Mouse (Mus musculus) forebrain, embryonic 16.5 days (tissue): ENCODE measurements around the gene Gucy1b1. TPM values are rescaled to one million over a fixed set of nuclear protein-coding genes. Genes with fewer than 3 reads are reported as not detected.

ENCODE experiments used
- ATAC-seq: fragments of 200-750 bp; cut with Nextera tagmentation; 2 replicates; pipeline ENCODE4 v1.8.0; 2017; ENCODE audit warnings: mild to moderate bottlenecking, moderate library complexity
- H3K27ac ChIP-seq: fragments of 300-500 bp; sonication (generic); 2 replicates; pipeline ENCODE4 v1.5.1; 2014; ENCODE audit warnings: low read length, control low read depth
- H3K27me3 ChIP-seq: fragments of 300-500 bp; sonication (generic); replicated peaks from 2 replicates; pipeline ENCODE4 v1.6.1; 2014; ENCODE audit warnings: low read length; ENCODE audit not compliant: control insufficient read depth, insufficient read depth
- H3K36me3 ChIP-seq: fragments of 300-500 bp; sonication (generic); 2 replicates; pipeline ENCODE4 v1.6.1; 2014; ENCODE audit not compliant: control insufficient read depth, insufficient read depth
- H3K4me1 ChIP-seq: fragments of 300-500 bp; sonication (generic); replicated peaks from 2 replicates; pipeline ENCODE4 v1.6.1; 2014; ENCODE audit warnings: low read length; ENCODE audit not compliant: control insufficient read depth, insufficient read depth
- H3K4me2 ChIP-seq: fragments of 300-500 bp; sonication (generic); 2 replicates; pipeline ENCODE4 v1.6.1; 2014; ENCODE audit warnings: mild to moderate bottlenecking, low read length, control low read depth
- H3K4me3 ChIP-seq: fragments of 300-500 bp; sonication (generic); replicated peaks from 2 replicates; pipeline ENCODE4 v1.5.1; 2014; ENCODE audit warnings: mild to moderate bottlenecking, low read length, control low read depth
- H3K9ac ChIP-seq: fragments of 300-500 bp; sonication (generic); replicated peaks from 2 replicates; pipeline ENCODE4 v1.6.1; 2014; ENCODE audit warnings: low read depth, low read length, control low read depth
- H3K9me3 ChIP-seq: fragments of 300-500 bp; sonication (generic); 2 replicates; pipeline ENCODE4 v1.6.1; 2016; ENCODE audit warnings: low read length; ENCODE audit not compliant: control insufficient read depth
- WGBS: fragments of 180-500 bp; shearing (Covaris S2); extraction: QIAGEN DNeasy Blood & Tissue Kit; methylation state at CpG from one replicate; pipeline ENCODE4 v1.1.7; 2014; 5-methylcytosine and 5-hydroxymethylcytosine counted together
- polyA plus RNA-seq: library from polyadenylated mRNA; unstranded; fragments of >200 nt; fragmentation: Nextera tagmentation; extraction: Ambion mirVana; gene quantifications from 2 replicates; pipeline ENCODE4 v1.2.1, GENCODE M21; 2015

Gucy1b1 gene
- polyA plus RNA-seq, 1 experiment from 2014 or later: 79.4 TPM

- Histone ChIP-seq H3K9ac (no peak overlapping the region), H3K27ac (no peak overlapping the region), H3K4me3 (no peak overlapping the region), H3K27me3 (no peaks in the 10 kb centered on the region), H3K4me2 (no peak overlapping the region), H3K36me3 (no peaks in the 10 kb centered on the region), H3K9me3 (no peaks in the 10 kb centered on the region), H3K4me1 (peaks cover under 1% of the 10 kb centered on the region; the same call in 1 of the 2 replicates)
- no peak for ATAC-seq
- WGBS: 75% methylated on average over 5 of the region's 5 CpGs
These were observed 6.7 kb downstream of the Gucy1b1 start for GRCm38 (mm10) chr3:82067830-82068229.

GRCm38 (mm10) chr3:82061402-82062180 is 12.9 kb downstream of the Gucy1b1 start:
- 56% methylated on average over 9 of the region's 9 CpGs for WGBS
- no peak overlapping the region for H3K27ac ChIP-seq
- ATAC-seq: no peak
- H3K4me1 ChIP-seq: no peaks in the 10 kb centered on the region; the same call in 1 of the 2 replicates
- no peaks in the 10 kb centered on the region for H3K9me3 ChIP-seq
- peaks cover 2% of the 10 kb centered on the region; the same call in 1 of the 2 replicates for H3K36me3 ChIP-seq
- no peak overlapping the region for H3K4me2 ChIP-seq
- no peak overlapping the region for H3K9ac ChIP-seq
- no peak overlapping the region for H3K4me3 ChIP-seq
- no peaks in the 10 kb centered on the region for H3K27me3 ChIP-seq

GRCm38 (mm10) chr3:82057201-82057600 is 17.3 kb downstream of the Gucy1b1 start:
- no peak overlapping the region for H3K4me2 ChIP-seq
- H3K27me3 ChIP-seq: no peaks in the 10 kb centered on the region
- 56% methylated on average over 5 of the region's 5 CpGs for WGBS
- H3K9ac ChIP-seq: no peak overlapping the region
- H3K9me3 ChIP-seq: no peaks in the 10 kb centered on the region
- H3K4me1 ChIP-seq: peaks cover 3% of the 10 kb centered on the region
- H3K27ac ChIP-seq: no peak overlapping the region
- peaks cover 2% of the 10 kb centered on the region; the same call in 1 of the 2 replicates for H3K36me3 ChIP-seq
- ATAC-seq: no peak
- H3K4me3 ChIP-seq: no peak overlapping the region

- Histone ChIP-seq H3K9me3 (no peaks in the 10 kb centered on the region), H3K27me3 (no peaks in the 10 kb centered on the region), H3K9ac (no peak overlapping the region), H3K27ac (no peak overlapping the region), H3K4me2 (no peak overlapping the region), H3K4me3 (no peak overlapping the region), H3K4me1 (peaks cover 7% of the 10 kb centered on the region), H3K36me3 (peaks cover 2% of the 10 kb centered on the region; the same call in 1 of the 2 replicates)
- WGBS: 69% methylated on average over 5 of the region's 5 CpGs
- ATAC-seq: no peak
These were observed 20.1 kb downstream of the Gucy1b1 start for GRCm38 (mm10) chr3:82054283-82054974.

- H3K27ac ChIP-seq: peak overlapping the region; percentile 63
- ATAC-seq: peak; percentile 26
- H3K36me3 ChIP-seq: no peaks in the 10 kb centered on the region
- H3K4me3 ChIP-seq: no peak overlapping the region
- H3K27me3 ChIP-seq: no peaks in the 10 kb centered on the region
- peaks cover 14% of the 10 kb centered on the region for H3K4me1 ChIP-seq
- no peak overlapping the region for H3K9ac ChIP-seq
- H3K4me2 ChIP-seq: no peak overlapping the region
- WGBS: 22% methylated on average over 2 of the region's 2 CpGs
- no peaks in the 10 kb centered on the region for H3K9me3 ChIP-seq
These were observed 22.5 kb downstream of the Gucy1b1 start for GRCm38 (mm10) chr3:82052029-82052428.

- Histone ChIP-seq H3K36me3 (no peaks in the 10 kb centered on the region), H3K27me3 (no peaks in the 10 kb centered on the region), H3K4me3 (no peak overlapping the region), H3K4me2 (no peak overlapping the region), H3K27ac (no peak overlapping the region), H3K9me3 (no peaks in the 10 kb centered on the region), H3K4me1 (peaks cover 14% of the 10 kb centered on the region), H3K9ac (no peak overlapping the region)
- ATAC-seq: peak; percentile 82
These were observed 23.0 kb downstream of the Gucy1b1 start for GRCm38 (mm10) chr3:82051468-82051867.

- peaks cover 14% of the 10 kb centered on the region for H3K4me1 ChIP-seq
- H3K4me2 ChIP-seq: no peak overlapping the region
- H3K9me3 ChIP-seq: no peaks in the 10 kb centered on the region
- 45% methylated on average over 7 of the region's 7 CpGs for WGBS
- H3K9ac ChIP-seq: no peak overlapping the region
- peak overlapping the region; percentile 44; the same call in 1 of the 2 replicates for H3K27ac ChIP-seq
- no peaks in the 10 kb centered on the region for H3K36me3 ChIP-seq
- H3K4me3 ChIP-seq: no peak overlapping the region
- ATAC-seq: no peak
- no peaks in the 10 kb centered on the region for H3K27me3 ChIP-seq
These were observed 25.8 kb downstream of the Gucy1b1 start for GRCm38 (mm10) chr3:82048681-82049080.

GRCm38 (mm10) chr3:82048078-82048477 is 26.4 kb downstream of the Gucy1b1 start:
- Histone ChIP-seq H3K4me2 (no peak overlapping the region), H3K4me3 (no peak overlapping the region), H3K27me3 (no peaks in the 10 kb centered on the region), H3K4me1 (peaks cover 14% of the 10 kb centered on the region), H3K27ac (no peak overlapping the region), H3K9me3 (no peaks in the 10 kb centered on the region), H3K36me3 (no peaks in the 10 kb centered on the region), H3K9ac (no peak overlapping the region)
- no peak for ATAC-seq
- WGBS: 44% methylated on average over 4 of the region's 4 CpGs

GRCm38 (mm10) chr3:82047100-82047753 is 27.3 kb downstream of the Gucy1b1 start:
- ATAC-seq: peak; percentile 68
- WGBS: 26% methylated on average over 8 of the region's 8 CpGs

More at GRCm38 (mm10) chr3:82047100-82047753, 27.3 kb downstream of the Gucy1b1 start:
- H3K9ac ChIP-seq: no peak overlapping the region
- no peaks in the 10 kb centered on the region for H3K36me3 ChIP-seq
- no peak overlapping the region for H3K27ac ChIP-seq
- no peaks in the 10 kb centered on the region for H3K27me3 ChIP-seq
- H3K4me2 ChIP-seq: no peak overlapping the region
- no peak overlapping the region for H3K4me3 ChIP-seq
- peaks cover 10% of the 10 kb centered on the region for H3K4me1 ChIP-seq
- H3K9me3 ChIP-seq: no peaks in the 10 kb centered on the region
